Mouse (Mus musculus): ENCODE results near the gene Rtn1. TPM values are rescaled to one million over a fixed set of nuclear protein-coding genes. Genes with fewer than 3 reads are reported as not detected.
A peak's percentile ranks its signal among the peaks of the same experiment; 100 is the strongest.

Rtn1 gene
- polyA plus RNA-seq, 1 experiment from 2014 or later, result 1,321 TPM

DNA sequence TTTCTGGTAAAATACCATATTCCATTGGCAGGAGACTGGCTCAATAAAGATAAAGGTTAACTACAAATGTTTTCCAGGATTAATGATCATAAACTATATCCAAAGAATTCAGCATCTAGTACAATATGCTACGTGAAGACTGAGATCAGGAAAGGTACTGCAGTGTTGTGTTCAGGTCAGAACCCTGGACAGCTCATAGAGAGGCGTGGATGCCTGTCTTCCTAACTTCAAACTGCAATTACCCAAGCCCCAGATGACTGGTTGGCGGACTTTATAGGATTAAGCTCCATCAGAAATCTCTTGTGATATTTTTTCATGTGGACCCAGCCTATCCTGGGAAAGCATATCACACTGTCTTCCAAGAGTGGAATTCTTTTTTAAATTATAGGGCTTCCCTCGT is 13.8 kb upstream of the Rtn1 start:
- Histone ChIP-seq H3K9me3 (replicated peaks; ENCODE audit: control insufficient read depth, low read length) (no peaks in the 10 kb centered on the region), H3K4me2 (ENCODE audit: low read length) (no peak overlapping the region), H3K27me3 (replicated peaks; ENCODE audit: control insufficient read depth, insufficient read depth, low read length) (no peaks in the 10 kb centered on the region), H3K4me3 (ENCODE audit: low read depth, low read length) (no peak overlapping the region), H3K4me1 (ENCODE audit: control insufficient read depth, insufficient read depth, low read length) (no peaks in the 10 kb centered on the region), H3K36me3 (ENCODE audit: control insufficient read depth, insufficient read depth, low read length) (no peaks in the 10 kb centered on the region), H3K9ac (ENCODE audit: low read length) (no peak overlapping the region), H3K27ac (ENCODE audit: low read depth, low read length) (no peak overlapping the region)
- DNase-seq (ENCODE audit: low spot score) (no peak), ATAC-seq (no peak)
- WGBS, result 55% methylated on average over 4 of the region's 4 CpGs

DNA sequence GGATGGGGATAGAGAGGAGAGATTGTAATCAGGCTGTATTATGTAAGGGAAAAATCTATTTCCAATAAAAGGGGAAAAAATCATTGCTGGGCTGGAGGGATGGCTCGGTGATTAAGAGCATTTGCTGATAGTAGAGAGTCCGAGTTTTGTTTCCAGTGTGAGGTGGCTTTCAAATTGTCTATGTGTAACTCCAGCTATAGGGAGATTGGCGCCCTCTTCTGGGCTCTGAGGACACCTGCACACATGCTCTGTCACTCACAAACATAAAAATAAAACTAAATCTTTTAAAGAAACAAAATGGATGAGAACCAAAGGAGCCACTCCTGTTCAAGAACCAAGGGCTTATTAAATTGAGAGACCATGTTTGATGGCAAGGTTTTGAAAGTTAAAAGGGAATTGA is 8.9 kb upstream of the Rtn1 start:
- 0 out of 2 replicates have a peak, but pooled peaks cover 2% of the 10 kb centered on the region for H3K9me3 ChIP-seq (replicated peaks; ENCODE audit: control insufficient read depth, low read length)
- ATAC-seq (no peak), DNase-seq (ENCODE audit: low spot score) (peak; percentile 57)
- H3K36me3 ChIP-seq (ENCODE audit: control insufficient read depth, insufficient read depth, low read length), result no peaks in the 10 kb centered on the region
- no peaks in the 10 kb centered on the region for H3K4me1 ChIP-seq (ENCODE audit: control insufficient read depth, insufficient read depth, low read length)
- no peaks in the 10 kb centered on the region for H3K27me3 ChIP-seq (replicated peaks; ENCODE audit: control insufficient read depth, insufficient read depth, low read length)
- no peak overlapping the region for H3K4me3 ChIP-seq (ENCODE audit: low read depth, low read length)
- no peak overlapping the region for H3K27ac ChIP-seq (ENCODE audit: low read depth, low read length)
- no peak overlapping the region for H3K9ac ChIP-seq (ENCODE audit: low read length)
- WGBS, result 35% methylated on average over 3 of the region's 3 CpGs
- H3K4me2 ChIP-seq (ENCODE audit: low read length), result no peak overlapping the region

DNA sequence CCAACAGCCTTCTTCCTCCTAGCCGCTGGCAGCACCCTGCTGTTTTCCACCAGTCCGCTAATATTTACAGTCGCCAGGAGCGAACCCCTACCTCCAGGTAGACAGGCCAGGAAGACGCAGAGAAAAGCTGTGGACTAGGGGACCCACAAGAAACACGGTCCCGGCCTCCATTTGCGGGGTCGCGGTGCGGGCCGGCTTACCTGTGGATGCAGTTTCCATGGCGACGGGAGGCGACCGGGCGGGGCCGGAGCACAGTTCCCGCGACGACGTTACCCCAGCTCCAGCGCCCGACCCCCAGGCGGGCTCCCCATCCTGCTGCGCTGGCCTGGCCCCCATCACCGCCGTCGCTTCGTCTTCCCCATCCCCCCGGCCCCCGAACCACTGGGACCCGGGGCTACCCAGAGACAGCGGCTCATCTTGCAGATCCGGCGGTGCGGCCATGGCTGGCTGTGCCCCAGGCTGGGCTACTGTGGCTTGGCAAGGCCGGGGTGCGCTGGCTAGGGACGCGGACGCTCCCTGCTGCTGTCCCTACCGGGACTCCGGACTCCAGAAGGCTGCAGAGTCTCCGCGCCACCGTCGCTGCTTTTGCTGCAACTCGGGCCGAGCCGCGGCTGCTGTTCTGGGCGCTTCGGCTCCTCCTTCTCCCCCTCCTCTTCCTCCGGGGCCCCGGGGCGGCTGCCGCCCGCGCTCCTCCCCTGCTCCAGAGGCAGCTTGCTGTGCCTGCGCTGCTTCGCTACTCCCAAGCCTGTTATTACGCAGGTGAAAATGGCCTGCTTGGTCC is 553 bp downstream of the Rtn1 start:
- H3K9me3 ChIP-seq (replicated peaks; ENCODE audit: control insufficient read depth, low read length), result no peaks in the 10 kb centered on the region
- H3K9ac ChIP-seq (ENCODE audit: low read length), result peak overlapping the region; percentile 79
- ATAC-seq, result peak; percentile 89
- H3K27me3 ChIP-seq (replicated peaks; ENCODE audit: control insufficient read depth, insufficient read depth, low read length), result no peaks in the 10 kb centered on the region; the same call in 1 of the 2 replicates
- H3K4me1 ChIP-seq (ENCODE audit: control insufficient read depth, insufficient read depth, low read length), result peaks cover 6% of the 10 kb centered on the region
- under 1% methylated on average over 55 of the region's 63 CpGs for WGBS
- DNase-seq (ENCODE audit: low spot score), result peak; percentile 75
- H3K4me3 ChIP-seq (ENCODE audit: low read depth, low read length), result peak overlapping the region; percentile 86
- peak overlapping the region; percentile 68 for H3K27ac ChIP-seq (ENCODE audit: low read depth, low read length)
- no peaks in the 10 kb centered on the region for H3K36me3 ChIP-seq (ENCODE audit: control insufficient read depth, insufficient read depth, low read length)
- peak overlapping the region; percentile 69 for H3K4me2 ChIP-seq (ENCODE audit: low read length)

DNA sequence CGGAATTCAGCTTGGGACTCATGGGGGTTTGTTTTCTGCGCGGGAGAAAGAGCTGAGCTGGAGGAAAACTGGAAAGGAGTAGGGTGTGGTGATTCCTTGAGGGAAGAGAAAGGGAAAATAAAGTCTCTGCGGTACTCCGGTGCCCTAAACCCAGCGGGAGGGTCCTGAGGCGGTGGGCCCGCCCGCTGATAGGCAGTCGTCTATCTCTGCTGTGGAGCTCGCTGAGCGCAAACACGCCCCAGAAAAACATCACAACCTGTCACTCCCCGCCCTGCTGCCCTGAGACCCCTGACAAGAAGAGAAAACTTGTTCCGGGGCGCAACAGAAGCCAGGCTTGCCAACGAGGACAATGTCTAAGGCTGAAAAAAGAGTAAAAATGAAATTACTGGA is 1.1 kb downstream of the Rtn1 start:
- Histone ChIP-seq H3K9me3 (replicated peaks; ENCODE audit: control insufficient read depth, low read length) (no peaks in the 10 kb centered on the region), H3K36me3 (ENCODE audit: control insufficient read depth, insufficient read depth, low read length) (no peaks in the 10 kb centered on the region), H3K4me2 (ENCODE audit: low read length) (peak overlapping the region; percentile 69), H3K9ac (ENCODE audit: low read length) (peak overlapping the region; percentile 79), H3K4me1 (ENCODE audit: control insufficient read depth, insufficient read depth, low read length) (peaks cover 6% of the 10 kb centered on the region), H3K4me3 (ENCODE audit: low read depth, low read length) (peak overlapping the region; percentile 86), H3K27me3 (replicated peaks; ENCODE audit: control insufficient read depth, insufficient read depth, low read length) (no peaks in the 10 kb centered on the region; the same call in 1 of the 2 replicates), H3K27ac (ENCODE audit: low read depth, low read length) (no peak overlapping the region)
- WGBS, result 2% methylated on average over 17 of the region's 17 CpGs
- DNase-seq (ENCODE audit: low spot score) (peak; percentile 31), ATAC-seq (peak; percentile 36; the same call in 1 of the 2 replicates)

DNA sequence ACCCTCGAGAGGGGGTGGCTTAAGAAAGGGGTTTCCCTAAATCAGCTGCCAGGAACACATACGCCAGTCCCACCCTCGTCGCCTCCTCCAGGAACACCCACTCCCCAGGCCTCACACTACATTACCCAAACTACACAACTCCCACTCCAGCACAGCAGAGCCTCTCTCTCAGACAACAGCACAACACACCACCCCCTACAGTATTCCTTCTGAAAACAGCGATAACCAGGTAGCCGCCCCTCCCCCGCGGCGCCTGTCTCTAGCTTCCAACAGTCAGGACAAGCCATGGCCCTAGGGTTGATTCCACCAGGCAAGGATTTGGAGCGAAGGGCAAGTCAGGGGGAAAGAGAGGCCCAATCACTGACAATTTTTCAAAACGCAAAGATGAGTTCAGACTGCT is 1.7 kb downstream of the Rtn1 start:
- Histone ChIP-seq H3K9me3 (replicated peaks; ENCODE audit: control insufficient read depth, low read length) (no peaks in the 10 kb centered on the region), H3K27me3 (replicated peaks; ENCODE audit: control insufficient read depth, insufficient read depth, low read length) (no peaks in the 10 kb centered on the region; the same call in 1 of the 2 replicates), H3K4me1 (ENCODE audit: control insufficient read depth, insufficient read depth, low read length) (peaks cover 6% of the 10 kb centered on the region), H3K4me2 (ENCODE audit: low read length) (peak overlapping the region; percentile 69), H3K9ac (ENCODE audit: low read length) (peak overlapping the region; percentile 79), H3K27ac (ENCODE audit: low read depth, low read length) (no peak overlapping the region), H3K36me3 (ENCODE audit: control insufficient read depth, insufficient read depth, low read length) (no peaks in the 10 kb centered on the region), H3K4me3 (ENCODE audit: low read depth, low read length) (peak overlapping the region; percentile 86)
- WGBS, result 8% methylated on average over 11 of the region's 11 CpGs
- no peak for ATAC-seq
- DNase-seq (ENCODE audit: low spot score), result peak; percentile 12

DNA sequence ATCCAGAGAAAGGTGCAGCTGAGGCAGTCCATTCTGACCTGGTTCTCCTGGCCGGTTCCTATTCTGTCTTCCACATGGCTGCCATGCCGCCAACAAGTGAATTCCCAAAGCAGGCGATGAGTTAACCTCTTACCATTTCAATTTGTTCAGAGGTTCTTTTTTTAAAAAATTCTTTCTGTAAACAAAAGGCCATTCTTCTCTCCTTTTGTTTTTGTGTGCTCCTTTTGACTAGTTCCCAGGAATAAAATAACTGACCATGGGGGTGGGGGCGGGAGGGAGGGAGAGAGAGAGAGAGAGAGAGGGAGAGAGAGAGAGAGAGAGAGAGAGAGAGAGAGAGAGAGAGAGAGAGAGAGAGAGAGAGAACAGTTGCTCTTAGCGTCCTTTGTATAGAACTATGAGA is 3.8 kb downstream of the Rtn1 start:
- Histone ChIP-seq H3K9me3 (replicated peaks; ENCODE audit: control insufficient read depth, low read length) (no peaks in the 10 kb centered on the region), H3K4me1 (ENCODE audit: control insufficient read depth, insufficient read depth, low read length) (peaks cover 6% of the 10 kb centered on the region), H3K9ac (ENCODE audit: low read length) (no peak overlapping the region), H3K4me3 (ENCODE audit: low read depth, low read length) (no peak overlapping the region), H3K36me3 (ENCODE audit: control insufficient read depth, insufficient read depth, low read length) (no peaks in the 10 kb centered on the region), H3K27me3 (replicated peaks; ENCODE audit: control insufficient read depth, insufficient read depth, low read length) (no peaks in the 10 kb centered on the region; the same call in 1 of the 2 replicates), H3K27ac (ENCODE audit: low read depth, low read length) (no peak overlapping the region), H3K4me2 (ENCODE audit: low read length) (no peak overlapping the region)
- DNase-seq (ENCODE audit: low spot score), result no peak
- no peak for ATAC-seq
- 22% methylated on average over 5 of the region's 5 CpGs for WGBS

DNA sequence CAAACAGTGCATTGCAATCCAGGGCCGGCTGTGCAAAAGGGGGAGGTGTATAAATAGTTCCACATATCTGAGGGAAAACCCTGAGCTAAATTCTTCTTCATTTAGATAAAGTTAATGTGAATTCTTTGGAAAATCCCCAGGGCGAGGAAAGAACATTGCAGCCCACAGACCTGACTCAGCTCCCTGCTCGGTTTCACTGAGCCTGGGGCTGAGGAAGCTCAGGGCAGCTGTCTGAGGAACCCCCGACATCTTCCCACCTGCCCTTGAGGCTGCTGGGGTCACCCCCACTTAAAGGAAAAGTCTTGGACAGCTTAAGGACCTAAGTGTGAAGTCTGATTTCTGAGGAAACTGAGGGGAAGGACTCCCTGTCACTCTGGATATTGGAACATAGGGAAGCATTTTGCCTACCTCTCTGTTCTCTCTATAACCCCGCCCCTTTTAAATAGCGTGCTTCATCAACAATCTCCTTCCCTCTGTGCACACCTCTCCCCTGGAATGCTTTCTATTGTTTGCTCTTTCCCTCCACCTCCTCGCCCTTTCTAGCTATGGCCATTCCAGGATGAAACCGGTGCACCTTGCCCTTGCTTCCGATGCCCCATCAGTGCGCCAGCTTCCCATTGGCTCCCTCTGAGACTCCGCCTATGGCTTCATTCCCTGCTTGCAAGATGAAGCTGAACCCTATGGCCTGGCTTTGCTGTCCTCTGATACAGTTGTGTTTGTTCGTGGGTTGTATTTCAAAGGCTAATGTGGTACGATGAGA is 15.6 kb downstream of the Rtn1 start:
- Histone ChIP-seq H3K4me1 (ENCODE audit: control insufficient read depth, insufficient read depth, low read length) (peaks cover 4% of the 10 kb centered on the region), H3K36me3 (ENCODE audit: control insufficient read depth, insufficient read depth, low read length) (no peaks in the 10 kb centered on the region), H3K9ac (ENCODE audit: low read length) (no peak overlapping the region), H3K4me2 (ENCODE audit: low read length) (no peak overlapping the region), H3K4me3 (ENCODE audit: low read depth, low read length) (no peak overlapping the region), H3K27ac (ENCODE audit: low read depth, low read length) (no peak overlapping the region), H3K27me3 (replicated peaks; ENCODE audit: control insufficient read depth, insufficient read depth, low read length) (no peaks in the 10 kb centered on the region), H3K9me3 (replicated peaks; ENCODE audit: control insufficient read depth, low read length) (no peaks in the 10 kb centered on the region)
- 53% methylated on average over 13 of the region's 13 CpGs for WGBS
- DNase-seq (ENCODE audit: low spot score) (no peak), ATAC-seq (no peak)

DNA sequence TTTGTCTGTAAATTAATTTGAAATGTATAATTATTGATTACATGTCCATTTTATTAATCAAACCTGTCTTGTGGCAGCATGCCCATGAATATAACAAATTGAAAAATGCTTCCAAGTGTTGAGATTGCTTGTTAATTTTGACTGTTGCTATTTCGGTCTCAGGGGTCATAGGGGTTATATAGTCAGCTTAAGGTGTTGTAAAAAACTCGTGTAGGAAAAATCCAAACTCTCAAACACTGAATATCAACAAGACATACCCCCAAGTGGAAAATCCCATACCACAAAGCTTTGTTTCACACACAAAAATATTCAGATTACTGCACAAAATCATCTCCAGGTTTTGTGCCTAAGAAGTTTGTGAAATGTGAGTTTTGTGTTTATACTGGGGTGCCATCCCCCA is 18.5 kb downstream of the Rtn1 start:
- no peaks in the 10 kb centered on the region for H3K9me3 ChIP-seq (replicated peaks; ENCODE audit: control insufficient read depth, low read length)
- ATAC-seq, result no peak
- no peaks in the 10 kb centered on the region for H3K36me3 ChIP-seq (ENCODE audit: control insufficient read depth, insufficient read depth, low read length)
- no peak for DNase-seq (ENCODE audit: low spot score)
- WGBS, result 84% methylated on average over 2 of the region's 2 CpGs
- no peak overlapping the region for H3K4me2 ChIP-seq (ENCODE audit: low read length)
- no peak overlapping the region for H3K27ac ChIP-seq (ENCODE audit: low read depth, low read length)
- no peaks in the 10 kb centered on the region for H3K27me3 ChIP-seq (replicated peaks; ENCODE audit: control insufficient read depth, insufficient read depth, low read length)
- no peak overlapping the region for H3K9ac ChIP-seq (ENCODE audit: low read length)
- no peak overlapping the region for H3K4me3 ChIP-seq (ENCODE audit: low read depth, low read length)
- H3K4me1 ChIP-seq (ENCODE audit: control insufficient read depth, insufficient read depth, low read length), result peaks cover 4% of the 10 kb centered on the region

Measured in forebrain, embryonic 14.5 days (tissue).